Mouse (Mus musculus): Measurements from ENCODE around the gene Ugt8a. TPM values are rescaled to one million over a fixed set of nuclear protein-coding genes. Genes with fewer than 3 reads are reported as not detected.

Ugt8a gene
- polyA plus RNA-seq, 1 experiment from 2014 or later: 6.2 TPM

GRCm38 (mm10) chr3:125828051-125828450 is 110.4 kb downstream of the Ugt8a start:
- Histone ChIP-seq H3K9me3 (replicated peaks) (no peaks in the 10 kb centered on the region), H3K4me3 (replicated peaks) (no peak overlapping the region), H3K27ac (no peak overlapping the region), H3K9ac (no peak overlapping the region), H3K4me2 (no peak overlapping the region), H3K4me1 (no peaks in the 10 kb centered on the region), H3K36me3 (no peaks in the 10 kb centered on the region), H3K27me3 (no peaks in the 10 kb centered on the region)
- 86% methylated on average over 4 of the region's 4 CpGs for WGBS
- ATAC-seq (replicated peaks; ENCODE audit: low FRiP score): no peak

DNA sequence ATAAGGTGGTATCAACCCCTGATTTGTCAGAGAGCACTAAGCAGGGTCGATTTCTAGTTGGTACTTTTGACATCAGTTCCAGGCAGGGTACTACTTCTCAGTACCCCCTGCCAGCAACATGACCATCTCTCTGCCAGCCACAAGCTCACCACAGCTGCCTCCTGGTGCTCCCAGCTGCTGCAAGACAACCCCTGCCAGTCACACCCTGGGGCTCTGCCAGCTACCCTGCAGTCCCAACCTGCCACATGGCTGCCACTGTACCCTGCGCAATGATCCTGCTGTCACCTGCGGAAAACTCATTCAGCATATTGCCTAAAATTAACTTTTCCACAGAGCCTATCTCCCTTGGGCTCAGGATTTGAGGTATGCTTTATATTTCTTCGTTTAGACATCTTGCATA is 111.2 kb downstream of the Ugt8a start:
- no peaks in the 10 kb centered on the region for H3K9me3 ChIP-seq (replicated peaks)
- no peak for ATAC-seq (replicated peaks; ENCODE audit: low FRiP score)
- no peak overlapping the region for H3K4me3 ChIP-seq (replicated peaks)
- H3K4me2 ChIP-seq: no peak overlapping the region
- WGBS: 87% methylated on average over 4 of the region's 4 CpGs
- H3K4me1 ChIP-seq: no peaks in the 10 kb centered on the region
- H3K27ac ChIP-seq: no peak overlapping the region
- H3K9ac ChIP-seq: no peak overlapping the region
- no peaks in the 10 kb centered on the region for H3K27me3 ChIP-seq
- no peaks in the 10 kb centered on the region for H3K36me3 ChIP-seq

- Histone ChIP-seq H3K9ac (no peak overlapping the region), H3K36me3 (no peaks in the 10 kb centered on the region), H3K27ac (no peak overlapping the region), H3K4me2 (no peak overlapping the region), H3K4me3 (replicated peaks) (no peak overlapping the region), H3K27me3 (no peaks in the 10 kb centered on the region), H3K9me3 (replicated peaks) (no peaks in the 10 kb centered on the region), H3K4me1 (no peaks in the 10 kb centered on the region)
- no peak for ATAC-seq (replicated peaks; ENCODE audit: low FRiP score)
These were observed 118.7 kb downstream of the Ugt8a start for GRCm38 (mm10) chr3:125819741-125820140.

All from kidney, embryonic 15.5 days (tissue).